In genomic region chr17:11621492-11621891, GRCm38 (mm10) we compare ENCODE assay signal across 11 mouse cellular contexts.
A peak's percentile ranks its signal among the peaks of the same experiment; 100 is the strongest.
DNase-seq lines count a peak whose midpoint lies in the region; ATAC-seq and TF ChIP-seq lines count a peak whose summit lies in the region.
"Had no signal": no experiment of that assay in that cellular context is flagged by ENCODE, and none has a peak within 500 bp of the region (broad histone marks: within the 10 kb centered on the region; RNA-seq: fewer than 3 reads in every experiment).

No protein-coding gene starts in this region.

- no peak overlapping the region for H3K9ac ChIP-seq in kidney, postnatal 0 days (ENCODE audit: low read depth, low read length)
- no peak overlapping the region for H3K9ac ChIP-seq in kidney, embryonic 15.5 days
- H3K9ac ChIP-seq in ES-Bruce4 (ENCODE audit: low read depth, poor library complexity, severe bottlenecking) = no peak overlapping the region
- no peak overlapping the region for H3K9ac ChIP-seq in neural tube, embryonic 15.5 days (replicated peaks)

- no peak overlapping the region for H3K27ac ChIP-seq in kidney, postnatal 0 days
- no peak overlapping the region for H3K27ac ChIP-seq in kidney, embryonic 15.5 days
- no peak overlapping the region for H3K27ac ChIP-seq in ES-Bruce4 (ENCODE audit: insufficient read depth, low read length)
- H3K27ac ChIP-seq in neural tube, embryonic 15.5 days (replicated peaks) = no peak overlapping the region
- H3K27ac ChIP-seq: midbrain, embryonic 10.5 days had no signal

- H3K36me3 ChIP-seq in kidney, postnatal 0 days (ENCODE audit: insufficient read depth, low read length) = no peaks in the 10 kb centered on the region
- H3K36me3 ChIP-seq in kidney, embryonic 15.5 days = no peaks in the 10 kb centered on the region
- no peaks in the 10 kb centered on the region for H3K36me3 ChIP-seq in ES-Bruce4 (ENCODE audit: control insufficient read depth, insufficient read depth, low read length, poor library complexity, severe bottlenecking)
- H3K36me3 ChIP-seq in neural tube, embryonic 15.5 days = no peaks in the 10 kb centered on the region
- H3K36me3 ChIP-seq: midbrain, embryonic 10.5 days had no signal

- H3K4me3 ChIP-seq in kidney, postnatal 0 days (replicated peaks; ENCODE audit: low read depth, low read length) = no peak overlapping the region
- no peak overlapping the region for H3K4me3 ChIP-seq in kidney, embryonic 15.5 days (replicated peaks)
- no peak overlapping the region for H3K4me3 ChIP-seq in ES-Bruce4 (ENCODE audit: low read depth, low read length)
- no peak overlapping the region for H3K4me3 ChIP-seq in neural tube, embryonic 15.5 days (replicated peaks)
- H3K4me3 ChIP-seq: erythroblast, embryonic 14.5 days; midbrain, embryonic 10.5 days had no signal

- TF ChIP-seq CTCF in kidney, postnatal 0 days (IDR thresholded peaks at IDR 0.05; ENCODE audit: low read depth) = peak; percentile 58
- TF ChIP-seq CTCF in ES-Bruce4 (IDR thresholded peaks at IDR 0.05; ENCODE audit: low read depth, low read length) = peak; percentile 2

- TF ChIP-seq POLR2A in ES-Bruce4 (IDR thresholded peaks at IDR 0.05; ENCODE audit: insufficient read depth, low read length) = no peak

- H3K9me3 ChIP-seq in kidney, postnatal 0 days (replicated peaks; ENCODE audit: low read length) = no peaks in the 10 kb centered on the region
- H3K9me3 ChIP-seq in kidney, embryonic 15.5 days (replicated peaks) = no peaks in the 10 kb centered on the region
- H3K9me3 ChIP-seq in ES-Bruce4 (replicated peaks; ENCODE audit: control insufficient read depth, insufficient read depth, low read length, poor library complexity, severe bottlenecking) = no peaks in the 10 kb centered on the region; the same call in 1 of the 2 replicates
- H3K9me3 ChIP-seq in neural tube, embryonic 15.5 days (replicated peaks) = no peaks in the 10 kb centered on the region
- H3K9me3 ChIP-seq: midbrain, embryonic 10.5 days had no signal

- no peak for TF ChIP-seq EP300 in ES-Bruce4 (IDR thresholded peaks at IDR 0.05; ENCODE audit: insufficient read depth, low read depth, low read length)

- no peaks in the 10 kb centered on the region for H3K4me1 ChIP-seq in kidney, postnatal 0 days (replicated peaks; ENCODE audit: insufficient read depth, low read length)
- no peaks in the 10 kb centered on the region for H3K4me1 ChIP-seq in kidney, embryonic 15.5 days
- no peaks in the 10 kb centered on the region for H3K4me1 ChIP-seq in ES-Bruce4 (ENCODE audit: control insufficient read depth, insufficient read depth, low read length)
- H3K4me1 ChIP-seq in neural tube, embryonic 15.5 days = no peaks in the 10 kb centered on the region
- H3K4me1 ChIP-seq: midbrain, embryonic 10.5 days had no signal

- ATAC-seq in kidney, postnatal 0 days (replicated peaks; ENCODE audit: low FRiP score, low read depth) = no peak
- ATAC-seq in kidney, embryonic 15.5 days (replicated peaks; ENCODE audit: low FRiP score) = no peak
- ATAC-seq in common myeloid progenitor, adult 5-6 weeks (replicated peaks; ENCODE audit: low read depth, poor library complexity, severe bottlenecking) = peak; percentile 69
- no peak for ATAC-seq in neural tube, embryonic 15.5 days (ENCODE audit: low FRiP score)

- H3K4me2 ChIP-seq in kidney, postnatal 0 days (ENCODE audit: low read length) = no peak overlapping the region
- H3K4me2 ChIP-seq in kidney, embryonic 15.5 days = no peak overlapping the region
- H3K4me2 ChIP-seq in neural tube, embryonic 15.5 days = no peak overlapping the region

- H3K27me3 ChIP-seq in kidney, postnatal 0 days (ENCODE audit: insufficient read depth, low read length) = no peaks in the 10 kb centered on the region
- H3K27me3 ChIP-seq in kidney, embryonic 15.5 days = no peaks in the 10 kb centered on the region
- no peaks in the 10 kb centered on the region; the same call in 1 of the 2 replicates for H3K27me3 ChIP-seq in ES-Bruce4 (ENCODE audit: control insufficient read depth, insufficient read depth, low read length, poor library complexity, severe bottlenecking)
- no peaks in the 10 kb centered on the region for H3K27me3 ChIP-seq in neural tube, embryonic 15.5 days (replicated peaks)

- WGBS in kidney, postnatal 0 days = 62% methylated on average over 3 of the region's 3 CpGs
- 59% methylated on average over 3 of the region's 3 CpGs for WGBS in kidney, embryonic 15.5 days
- WGBS in neural tube, embryonic 15.5 days = 66% methylated on average over 3 of the region's 3 CpGs

- peak; percentile 21 to 68 for DNase-seq in adrenal gland, adult (ENCODE audit: inconsistent age in 2 of 2, low spot score in 1 of 2)
- no peak for DNase-seq in adrenal gland, adult 8-10 months
- peak; percentile 7 for DNase-seq in kidney, postnatal 0 days (ENCODE audit: low spot score)
- no peak for DNase-seq in B cell, adult 2 months
- DNase-seq: heart, adult 18-20 months had no signal

Comparison
In these comparisons a context has a peak if more than half of its experiments do, and no peak if none do; other contexts are left out.
1. DNase-seq: peak in adrenal gland, adult (2 of 2) and kidney, postnatal 0 days (single experiment); none in adrenal gland, adult 8-10 months (single experiment) and B cell, adult 2 months (0 of 2).